ENCODE assay signal across 16 mouse cellular contexts in the genomic region with DNA sequence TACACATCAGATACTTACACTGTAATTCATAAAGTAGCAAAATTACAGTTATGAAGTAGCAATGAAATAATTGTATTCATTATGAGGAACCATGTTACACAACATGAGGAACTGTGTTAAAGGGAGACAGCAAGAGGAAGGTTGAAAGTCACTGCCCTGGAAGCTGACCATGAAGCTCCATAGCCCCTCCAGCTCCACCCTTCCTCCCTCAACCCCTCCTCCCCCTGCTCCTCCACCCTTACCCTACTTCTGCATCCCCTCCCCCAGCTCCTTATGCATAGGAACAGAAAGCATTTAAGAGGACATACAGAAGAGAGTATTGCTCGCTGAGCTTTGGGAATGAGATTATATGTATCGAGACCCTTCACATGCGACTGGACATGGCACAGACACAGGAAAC. TPM values are rescaled to one million over a fixed set of nuclear protein-coding genes. Genes with fewer than 3 reads are reported as not detected.
DNase-seq lines count a peak whose midpoint lies in the region; ATAC-seq and TF ChIP-seq lines count a peak whose summit lies in the region.
"Had no signal": no experiment of that assay in that cellular context is flagged by ENCODE, and none has a peak within 500 bp of the region (broad histone marks: within the 10 kb centered on the region; RNA-seq: fewer than 3 reads in every experiment).

No protein-coding gene starts in this region.

- peak; percentile 73 for ATAC-seq in granulocyte monocyte progenitor cell, adult 5-6 weeks (replicated peaks; ENCODE audit: poor library complexity, severe bottlenecking)
- ATAC-seq: inflammation-experienced regulatory T-cells, adult 6 months had no signal

- no peak overlapping the region for H3K4me3 ChIP-seq in lung, adult 2 months (replicated peaks; ENCODE audit: extremely low read depth, low read depth, low read length)
- no peak overlapping the region for H3K4me3 ChIP-seq in kidney, adult 2 months (ENCODE audit: insufficient read depth, low read depth, low read length)
- H3K4me3 ChIP-seq: heart, embryonic 15.5 days; limb, embryonic 15.5 days; neural tube, embryonic 12.5 days had no signal

- no peaks in the 10 kb centered on the region for H3K27me3 ChIP-seq in kidney, adult 2 months (replicated peaks; ENCODE audit: control insufficient read depth, insufficient read depth, low read length)
- H3K27me3 ChIP-seq: heart, embryonic 15.5 days; limb, embryonic 15.5 days; neural tube, embryonic 12.5 days had no signal

- WGBS in lung, adult 2 months, result 91% methylated on average over 3 of the region's 3 CpGs
- 85% methylated on average over 3 of the region's 3 CpGs for WGBS in kidney, adult 2 months

- H3K4me1 ChIP-seq in lung, adult 2 months (ENCODE audit: control insufficient read depth, insufficient read depth, low read length), result peaks cover 12% of the 10 kb centered on the region
- H3K4me1 ChIP-seq in kidney, adult 2 months (ENCODE audit: control insufficient read depth, insufficient read depth, low read length), result no peaks in the 10 kb centered on the region
- H3K4me1 ChIP-seq: limb, embryonic 15.5 days; neural tube, embryonic 12.5 days had no signal

- peaks cover 11% of the 10 kb centered on the region for H3K36me3 ChIP-seq in kidney, adult 2 months (ENCODE audit: control insufficient read depth, insufficient read depth, low read length)
- H3K36me3 ChIP-seq: neural tube, embryonic 12.5 days had no signal

- DNase-seq in lung, adult 18-20 months, result peak; percentile 40 to 42
- DNase-seq in lung, adult 2 months, result no peak
- peak; percentile 21 for DNase-seq in lung, postnatal 25 days (ENCODE audit: low spot score)
- DNase-seq in frontal cortex, postnatal 25 days (ENCODE audit: low spot score in 2 of 2), result no peak
- no peak for DNase-seq in cerebellum, postnatal 36 days
- no peak for DNase-seq in kidney, adult 2 months
- DNase-seq: cerebellum, postnatal 10 days; kidney, postnatal 4 days; thymus, postnatal 36 days had no signal

- H3K27ac ChIP-seq in kidney, adult 2 months (ENCODE audit: insufficient read depth, low read depth, low read length), result no peak overlapping the region
- H3K27ac ChIP-seq: heart, embryonic 15.5 days; limb, embryonic 15.5 days; neural tube, embryonic 12.5 days had no signal

- TF ChIP-seq CTCF in lung, adult 2 months (IDR thresholded peaks at IDR 0.05; ENCODE audit: insufficient read depth, low read length), result no peak
- no peak for TF ChIP-seq CTCF in kidney, adult 2 months (conservative IDR thresholded peaks at IDR 0.05; ENCODE audit: insufficient read depth, insufficient read length, low read depth, low read length)

- no peak for TF ChIP-seq POLR2A in lung, adult 2 months (IDR thresholded peaks at IDR 0.05; ENCODE audit: borderline replicate concordance, extremely low read depth, low read depth, low read length)
- no peak for TF ChIP-seq POLR2A in kidney, adult 2 months (IDR thresholded peaks at IDR 0.05; ENCODE audit: low read depth, low read length)

RNA-seq across cellular contexts. Expression of a gene that starts 10.0 kb away (rescaled TPM):
- polyA plus RNA-seq in lung, adult 2 months (2012; rRNA removed), result 0.41 and 0.48 TPM in 2 replicates
- total RNA-seq in granulocyte monocyte progenitor cell, adult 5-6 weeks (2014; fragmentation: Nextera tagmentation), result 0.71 and 0.96 TPM in 2 replicates
- 0.88 and 1.1 TPM in 2 replicates for total RNA-seq in granulocyte monocyte progenitor cell, adult 5-6 weeks (2017)
- polyA plus RNA-seq in kidney, adult 2 months (2012; rRNA removed), result 0.24 and 0.25 TPM in 2 replicates
- polyA plus RNA-seq: inflammation-experienced regulatory T-cells, adult 6 months; neural tube, embryonic 12.5 days had no signal

RNA-seq across cellular contexts. Expression of a gene that starts 35.7 kb away (rescaled TPM):
- 4.0 and 4.9 TPM in 2 replicates for polyA plus RNA-seq in lung, adult 2 months (2012; rRNA removed)
- not detected in 2 replicates for total RNA-seq in granulocyte monocyte progenitor cell, adult 5-6 weeks (2014; fragmentation: Nextera tagmentation)
- total RNA-seq in granulocyte monocyte progenitor cell, adult 5-6 weeks (2017), result not detected in 2 replicates
- 0.14 and 0.78 TPM in 2 replicates for polyA plus RNA-seq in kidney, adult 2 months (2012; rRNA removed)
- polyA plus RNA-seq: C2C12; kidney, embryonic 14.5 days had no signal

RNA-seq across cellular contexts. Expression of a gene that starts 56.5 kb away (rescaled TPM):
- polyA plus RNA-seq in lung, adult 2 months (2012; rRNA removed), result 126 and 134 TPM in 2 replicates
- total RNA-seq in granulocyte monocyte progenitor cell, adult 5-6 weeks (2014; fragmentation: Nextera tagmentation), result 49.3 and 54.8 TPM in 2 replicates
- total RNA-seq in granulocyte monocyte progenitor cell, adult 5-6 weeks (2017), result 31.6 and 36.8 TPM in 2 replicates
- polyA plus RNA-seq in kidney, adult 2 months (2012; rRNA removed), result 232 and 272 TPM in 2 replicates

Comparison
In these comparisons a context has a peak if more than half of its experiments do, and no peak if none do; other contexts are left out.
1. DNase-seq: peak in lung, adult 18-20 months (2 of 2) and lung, postnatal 25 days (single experiment); none in lung, adult 2 months (single experiment), frontal cortex, postnatal 25 days (0 of 2), cerebellum, postnatal 36 days (0 of 2) and kidney, adult 2 months (single experiment).